Mouse (Mus musculus): ENCODE data around the gene Kcnmb2. TPM values are rescaled to one million over a fixed set of nuclear protein-coding genes. Genes with fewer than 3 reads are reported as not detected.

Kcnmb2 gene
- polyA plus RNA-seq, 1 experiment from 2014 or later: 2.4 TPM

DNA sequence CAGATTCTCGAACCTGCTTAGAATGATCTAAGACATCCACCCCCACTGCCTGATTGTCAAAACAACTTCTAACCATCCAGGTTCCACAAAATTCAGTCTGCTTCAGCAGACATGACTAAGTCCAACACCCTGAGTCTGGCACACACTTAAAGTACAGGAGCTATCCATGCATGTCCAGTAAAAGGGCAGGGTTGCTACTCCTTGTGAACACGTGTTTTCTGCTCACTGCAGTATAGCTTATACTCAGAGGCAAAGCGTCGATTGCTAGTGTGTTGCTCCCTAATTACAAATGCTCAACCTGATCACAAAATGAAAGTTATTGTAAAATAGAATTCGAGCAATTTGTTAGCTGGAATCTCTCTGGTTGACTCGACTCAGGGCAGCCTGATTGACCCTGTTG lies 278.2 kb downstream of the Kcnmb2 start:
- Histone ChIP-seq H3K27ac (no peak overlapping the region), H3K4me3 (replicated peaks) (no peak overlapping the region), H3K4me1 (no peaks in the 10 kb centered on the region), H3K9ac (no peak overlapping the region), H3K9me3 (replicated peaks) (peaks cover 4% of the 10 kb centered on the region; the same call in 1 of the 2 replicates), H3K4me2 (no peak overlapping the region), H3K36me3 (no peaks in the 10 kb centered on the region), H3K27me3 (no peaks in the 10 kb centered on the region)
- WGBS: 51% methylated on average over 6 of the region's 6 CpGs
- ATAC-seq (replicated peaks; ENCODE audit: low FRiP score): no peak

DNA sequence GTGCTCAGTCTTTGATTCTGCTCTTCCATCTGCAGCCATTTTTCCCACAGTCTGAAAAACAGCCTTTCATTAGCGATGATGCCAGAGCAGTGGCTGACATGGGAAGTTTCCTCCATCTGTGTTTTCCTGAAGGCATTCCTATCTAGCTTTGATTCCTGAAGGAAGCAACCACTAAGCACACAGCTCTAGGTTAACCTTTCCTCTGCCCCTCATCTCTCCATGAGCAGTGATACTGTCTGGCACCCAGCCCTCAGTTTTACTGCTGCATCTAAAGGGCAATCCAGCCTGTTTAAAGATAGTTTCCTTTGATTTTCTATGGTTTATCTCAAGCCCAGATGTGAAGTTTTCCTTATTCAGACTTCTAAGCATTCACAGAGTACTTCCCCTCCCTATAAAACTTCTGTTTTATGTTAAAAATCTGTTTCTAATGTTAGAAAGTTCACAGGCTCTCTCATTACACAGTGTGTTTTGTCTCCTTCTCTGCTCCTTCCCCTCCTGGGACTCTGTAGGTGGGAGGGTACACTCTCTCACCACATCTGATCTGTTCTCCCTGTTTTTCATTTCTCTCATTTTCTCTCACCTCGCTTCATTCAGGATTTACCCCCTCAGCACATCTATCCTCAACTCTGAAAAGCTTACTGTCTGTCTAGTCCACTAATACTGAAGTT lies 283.7 kb downstream of the Kcnmb2 start:
- 45% methylated on average over 2 of the region's 2 CpGs for WGBS
- Histone ChIP-seq H3K4me2 (no peak overlapping the region), H3K9me3 (replicated peaks) (peaks cover 4% of the 10 kb centered on the region; the same call in 1 of the 2 replicates), H3K36me3 (no peaks in the 10 kb centered on the region), H3K4me3 (replicated peaks) (no peak overlapping the region), H3K27me3 (no peaks in the 10 kb centered on the region), H3K4me1 (no peaks in the 10 kb centered on the region), H3K9ac (no peak overlapping the region), H3K27ac (no peak overlapping the region)
- no peak for ATAC-seq (replicated peaks; ENCODE audit: low FRiP score)

DNA sequence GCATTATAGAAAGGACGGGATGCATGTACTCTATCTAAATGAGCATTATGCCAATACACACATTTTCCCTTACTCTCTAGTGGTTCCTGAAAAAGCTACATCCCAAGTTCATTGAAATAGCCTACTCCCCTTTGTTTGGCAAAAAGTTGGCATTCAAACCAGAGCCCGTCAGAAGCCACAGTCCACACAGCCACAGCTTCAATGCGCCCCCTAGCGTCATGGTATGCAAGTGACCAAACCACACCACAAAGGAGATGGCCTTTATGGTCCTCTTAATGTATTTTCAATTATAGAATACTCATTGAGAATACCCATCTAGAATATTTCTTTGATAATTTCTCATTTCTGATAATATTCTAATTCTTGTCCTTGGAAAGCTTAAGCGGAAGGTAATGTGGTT lies 286.2 kb downstream of the Kcnmb2 start:
- Histone ChIP-seq H3K4me1 (no peaks in the 10 kb centered on the region), H3K36me3 (no peaks in the 10 kb centered on the region), H3K9ac (no peak overlapping the region), H3K4me3 (replicated peaks) (no peak overlapping the region), H3K4me2 (no peak overlapping the region), H3K27me3 (no peaks in the 10 kb centered on the region), H3K9me3 (replicated peaks) (no peaks in the 10 kb centered on the region), H3K27ac (no peak overlapping the region)
- ATAC-seq (replicated peaks; ENCODE audit: low FRiP score): no peak
- WGBS: 38% methylated on average over 5 of the region's 5 CpGs

DNA sequence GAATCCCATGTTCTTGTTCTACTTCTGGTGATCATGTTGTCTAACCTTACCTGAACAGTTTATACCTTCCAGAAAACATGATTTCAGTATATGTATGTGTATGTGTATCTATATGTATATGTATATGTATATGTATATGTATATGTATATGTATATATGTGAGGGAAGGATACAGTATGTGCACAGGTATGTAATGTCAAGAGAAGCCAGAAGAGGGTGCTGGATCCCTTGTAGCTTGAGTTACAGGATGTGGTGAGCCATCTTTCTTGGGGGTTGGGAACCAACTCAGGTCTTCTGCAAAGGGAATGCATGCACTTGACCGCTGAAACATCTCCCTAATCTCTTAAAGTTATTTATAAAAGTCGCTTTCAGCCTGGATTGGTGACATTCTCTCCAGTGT lies 286.6 kb downstream of the Kcnmb2 start:
- Histone ChIP-seq H3K4me3 (replicated peaks) (no peak overlapping the region), H3K9me3 (replicated peaks) (no peaks in the 10 kb centered on the region), H3K9ac (no peak overlapping the region), H3K27me3 (no peaks in the 10 kb centered on the region), H3K4me2 (no peak overlapping the region), H3K27ac (no peak overlapping the region), H3K4me1 (no peaks in the 10 kb centered on the region), H3K36me3 (no peaks in the 10 kb centered on the region)
- ATAC-seq (replicated peaks; ENCODE audit: low FRiP score): no peak
- 98% methylated on average over 2 of the region's 2 CpGs for WGBS

DNA sequence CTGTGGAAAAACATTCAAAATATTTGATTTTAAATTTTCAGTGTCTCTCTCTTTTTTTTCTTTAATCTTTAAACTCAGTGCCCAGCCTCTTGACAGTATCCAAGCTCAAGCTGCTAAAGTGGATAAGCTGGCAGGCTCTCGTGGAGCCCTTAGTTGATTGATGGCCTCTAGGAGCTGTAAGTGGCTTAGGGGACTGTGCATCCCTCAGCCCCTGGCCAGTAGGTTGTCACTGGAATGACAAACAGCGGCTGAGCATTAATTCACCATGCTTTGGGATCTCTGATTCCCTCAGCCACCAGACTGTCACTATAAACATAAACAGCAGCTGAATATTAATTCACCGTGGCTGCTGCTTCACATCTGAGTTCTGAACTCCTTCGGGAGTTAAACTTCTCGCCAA lies 287.6 kb downstream of the Kcnmb2 start:
- whole genome bisulfite sequencing: 58% methylated on average over 5 of the region's 5 CpGs
- no peak overlapping the region for H3K4me2 ChIP-seq
- H3K4me3 ChIP-seq (replicated peaks): no peak overlapping the region
- no peak for ATAC-seq (replicated peaks; ENCODE audit: low FRiP score)
- no peak overlapping the region for H3K27ac ChIP-seq
- H3K9me3 ChIP-seq (replicated peaks): no peaks in the 10 kb centered on the region
- no peak overlapping the region for H3K9ac ChIP-seq
- no peaks in the 10 kb centered on the region for H3K36me3 ChIP-seq
- H3K4me1 ChIP-seq: no peaks in the 10 kb centered on the region
- H3K27me3 ChIP-seq: no peaks in the 10 kb centered on the region

DNA sequence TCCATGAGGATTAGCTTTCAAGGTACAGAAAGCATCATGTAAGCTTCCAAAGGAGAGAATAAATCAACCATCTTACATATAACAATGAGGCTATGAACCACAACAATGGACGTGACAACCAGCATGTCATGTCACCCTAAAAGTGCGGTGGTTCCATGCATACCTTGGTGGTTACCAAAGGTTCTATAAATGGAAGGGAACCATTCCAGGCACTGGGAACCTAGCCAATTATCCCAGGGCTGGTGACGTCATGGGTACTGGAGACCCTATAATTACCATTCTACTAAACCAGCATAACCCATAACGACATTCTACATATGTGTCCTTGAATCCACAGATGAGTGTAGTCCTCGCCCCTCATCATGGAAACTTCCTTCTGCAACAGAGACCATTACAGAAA lies 291.7 kb downstream of the Kcnmb2 start:
- no peak overlapping the region for H3K4me3 ChIP-seq (replicated peaks)
- H3K9ac ChIP-seq: no peak overlapping the region
- no peaks in the 10 kb centered on the region for H3K9me3 ChIP-seq (replicated peaks)
- H3K27ac ChIP-seq: no peak overlapping the region
- H3K4me2 ChIP-seq: no peak overlapping the region
- WGBS: 90% methylated on average over 5 of the region's 5 CpGs
- H3K36me3 ChIP-seq: no peaks in the 10 kb centered on the region
- H3K4me1 ChIP-seq: no peaks in the 10 kb centered on the region
- no peaks in the 10 kb centered on the region for H3K27me3 ChIP-seq
- ATAC-seq (replicated peaks; ENCODE audit: low FRiP score): no peak

DNA sequence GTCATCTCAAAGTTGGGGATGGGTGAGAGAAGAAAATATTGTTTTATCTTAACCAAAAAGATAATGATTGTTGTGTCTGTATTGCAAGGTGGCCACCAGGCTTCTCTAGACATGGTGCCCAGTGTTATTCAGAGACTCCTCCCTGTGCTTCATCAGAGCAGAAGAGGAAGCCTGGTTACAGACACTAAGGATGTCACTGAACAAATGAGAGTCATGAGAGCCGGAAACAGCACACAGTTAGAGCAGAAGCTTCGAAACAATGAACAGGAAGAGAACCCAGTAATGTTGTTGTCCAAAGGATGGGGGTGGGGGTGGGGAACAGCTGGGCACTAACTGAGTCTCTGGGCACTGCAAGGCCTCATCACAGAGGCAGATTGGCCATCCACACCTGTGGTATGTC lies 324.4 kb downstream of the Kcnmb2 start:
- Histone ChIP-seq H3K4me3 (replicated peaks) (no peak overlapping the region), H3K4me2 (no peak overlapping the region), H3K27ac (no peak overlapping the region), H3K9me3 (replicated peaks) (no peaks in the 10 kb centered on the region), H3K36me3 (no peaks in the 10 kb centered on the region), H3K27me3 (no peaks in the 10 kb centered on the region), H3K9ac (no peak overlapping the region), H3K4me1 (no peaks in the 10 kb centered on the region)
- WGBS: 79% methylated on average over 2 of the region's 2 CpGs
- no peak for ATAC-seq (replicated peaks; ENCODE audit: low FRiP score)

DNA sequence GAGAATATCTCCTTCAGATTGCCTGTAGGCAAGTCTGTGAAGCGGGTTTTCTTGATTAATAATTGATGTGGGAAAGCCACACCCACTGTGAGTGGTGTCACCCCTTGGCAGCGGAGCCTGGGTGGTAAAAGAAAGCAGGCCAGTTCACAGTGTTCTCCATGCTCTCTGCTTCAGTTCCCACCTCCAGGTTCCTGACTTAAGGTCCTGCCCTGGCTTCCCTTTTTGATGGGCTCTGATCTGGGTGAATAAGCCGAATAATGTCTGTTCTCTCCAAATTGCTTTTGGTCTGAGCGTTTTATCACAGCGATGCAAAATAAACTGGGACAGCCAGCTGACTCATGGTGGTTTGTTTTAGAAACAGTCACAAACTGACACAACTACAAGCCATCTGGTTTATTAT lies 334.5 kb downstream of the Kcnmb2 start:
- no peak overlapping the region for H3K9ac ChIP-seq
- no peaks in the 10 kb centered on the region for H3K36me3 ChIP-seq
- no peak overlapping the region for H3K4me3 ChIP-seq (replicated peaks)
- no peak overlapping the region for H3K27ac ChIP-seq
- WGBS: 77% methylated on average over 5 of the region's 5 CpGs
- H3K9me3 ChIP-seq (replicated peaks): no peaks in the 10 kb centered on the region
- H3K27me3 ChIP-seq: no peaks in the 10 kb centered on the region
- H3K4me2 ChIP-seq: no peak overlapping the region
- no peaks in the 10 kb centered on the region for H3K4me1 ChIP-seq
- ATAC-seq (replicated peaks; ENCODE audit: low FRiP score): no peak

Measured in kidney, embryonic 15.5 days (tissue).